Mouse (Mus musculus) midbrain, embryonic 14.5 days (tissue): ENCODE data around the gene Bcr. TPM values are rescaled to one million over a fixed set of nuclear protein-coding genes. Genes with fewer than 3 reads are reported as not detected.

Experiments used
- ATAC-seq: fragments of 200-750 bp; cut with Nextera tagmentation; 2 replicates; pipeline ENCODE4 v1.8.0; 2017; ENCODE audit warnings: moderate number of reproducible peaks, moderate library complexity; ENCODE audit not compliant: low FRiP score, low TSS enrichment
- DNase-seq: peaks from one replicate; pipeline ENCODE4 v3.0.0-alpha.2; 2015
- H3K27ac ChIP-seq: fragments of 300-500 bp; sonication (generic); replicated peaks from 2 replicates; pipeline ENCODE4 v1.5.1; 2014; ENCODE audit warnings: mild to moderate bottlenecking, low read depth, low read length, moderate library complexity
- H3K27me3 ChIP-seq: fragments of 300-500 bp; sonication (generic); 2 replicates; pipeline ENCODE4 v1.6.1; 2014; ENCODE audit warnings: low read length, control low read depth, mixed read lengths; ENCODE audit not compliant: control insufficient read depth, insufficient read depth
- H3K36me3 ChIP-seq: fragments of 300-500 bp; sonication (generic); 2 replicates; pipeline ENCODE4 v1.6.1; 2014; ENCODE audit warnings: low read length, control low read depth; ENCODE audit not compliant: control insufficient read depth, insufficient read depth
- H3K4me1 ChIP-seq: fragments of 300-500 bp; sonication (generic); 2 replicates; pipeline ENCODE4 v1.6.1; 2014; ENCODE audit warnings: mild to moderate bottlenecking, antibody characterized with exemption, low read length, control low read depth; ENCODE audit not compliant: control insufficient read depth, insufficient read depth
- H3K4me2 ChIP-seq: fragments of 300-500 bp; sonication (generic); 2 replicates; pipeline ENCODE4 v1.6.1; 2014; ENCODE audit warnings: mild to moderate bottlenecking, low read length, moderate library complexity
- H3K4me3 ChIP-seq: fragments of 300-500 bp; sonication (generic); replicated peaks from 2 replicates; pipeline ENCODE4 v1.5.1; 2014; ENCODE audit warnings: low read depth, low read length
- H3K9ac ChIP-seq: fragments of 300-500 bp; sonication (generic); replicated peaks from 2 replicates; pipeline ENCODE4 v1.6.1; 2014; ENCODE audit warnings: mild to moderate bottlenecking, low read length, moderate library complexity
- H3K9me3 ChIP-seq: fragments of 300-500 bp; sonication (generic); 2 replicates; pipeline ENCODE4 v1.6.1; 2016; ENCODE audit warnings: low read length, control low read depth, mixed read lengths; ENCODE audit not compliant: control insufficient read depth
- WGBS: fragments of 180-500 bp; shearing (Covaris S2); extraction: QIAGEN DNeasy Blood & Tissue Kit; methylation state at CpG from one replicate; pipeline ENCODE4 v1.1.7; 2014; 5-methylcytosine and 5-hydroxymethylcytosine counted together
- polyA plus RNA-seq: library from polyadenylated mRNA; unstranded; fragments of >200 nt; fragmentation: Nextera tagmentation; extraction: Ambion mirVana; gene quantifications from 2 replicates; pipeline ENCODE4 v1.2.1, GENCODE M21; 2014

The Bcr gene
- polyA plus RNA-seq, 1 experiment from 2014 or later: 22.8 TPM

DNA sequence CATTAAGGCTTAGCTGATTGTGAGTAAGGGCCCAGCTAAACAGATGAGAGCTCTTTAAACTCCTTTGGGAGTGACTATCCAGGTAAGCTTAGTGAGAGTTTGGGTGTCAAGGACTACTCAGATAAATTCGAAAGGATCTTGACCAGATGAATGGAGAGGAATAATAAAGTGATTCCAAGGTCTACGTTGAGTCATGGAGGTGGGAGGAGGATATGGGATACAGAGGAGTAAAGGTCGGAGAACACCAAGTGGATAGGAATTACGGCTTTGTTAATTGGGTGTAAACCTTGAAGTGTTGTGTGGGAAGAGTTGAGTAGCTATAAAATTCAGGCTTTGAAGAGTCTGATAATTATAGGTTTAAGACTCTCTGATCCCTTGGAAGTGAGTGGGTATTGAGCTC, 145.8 kb downstream of the Bcr start:
- 88% methylated on average over 4 of the region's 4 CpGs for WGBS
- Histone ChIP-seq H3K4me2 (no peak overlapping the region), H3K27me3 (no peaks in the 10 kb centered on the region), H3K27ac (no peak overlapping the region), H3K9me3 (no peaks in the 10 kb centered on the region), H3K36me3 (no peaks in the 10 kb centered on the region), H3K4me1 (no peaks in the 10 kb centered on the region), H3K4me3 (no peak overlapping the region), H3K9ac (no peak overlapping the region)
- ATAC-seq: no peak
- no peak for DNase-seq

DNA sequence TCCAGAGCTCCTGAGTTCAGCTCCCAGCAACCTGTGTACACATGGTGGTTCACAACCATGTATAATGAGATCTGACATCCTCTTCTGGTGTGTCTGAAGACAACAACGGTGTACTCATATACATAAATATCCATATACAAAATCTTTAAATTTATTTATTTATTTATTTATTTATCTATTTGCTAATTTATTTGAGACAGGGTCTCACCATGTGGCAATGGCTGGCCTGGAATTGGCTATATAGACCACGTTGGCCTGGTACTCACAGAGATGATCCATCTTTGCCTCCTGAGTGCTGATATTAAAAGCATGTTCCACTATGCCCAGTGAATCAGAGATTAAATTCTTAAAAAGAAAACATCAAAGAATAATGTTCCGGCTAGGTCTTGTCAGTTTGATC, 150.4 kb downstream of the Bcr start:
- DNase-seq (no peak), ATAC-seq (no peak)
- Histone ChIP-seq H3K36me3 (no peaks in the 10 kb centered on the region), H3K4me2 (no peak overlapping the region), H3K27ac (peak overlapping the region; percentile 97; the same call in 1 of the 2 replicates), H3K27me3 (no peaks in the 10 kb centered on the region), H3K4me1 (peaks cover 15% of the 10 kb centered on the region), H3K9me3 (no peaks in the 10 kb centered on the region), H3K9ac (no peak overlapping the region), H3K4me3 (no peak overlapping the region)
- 90% methylated on average over 3 of the region's 3 CpGs for WGBS

DNA sequence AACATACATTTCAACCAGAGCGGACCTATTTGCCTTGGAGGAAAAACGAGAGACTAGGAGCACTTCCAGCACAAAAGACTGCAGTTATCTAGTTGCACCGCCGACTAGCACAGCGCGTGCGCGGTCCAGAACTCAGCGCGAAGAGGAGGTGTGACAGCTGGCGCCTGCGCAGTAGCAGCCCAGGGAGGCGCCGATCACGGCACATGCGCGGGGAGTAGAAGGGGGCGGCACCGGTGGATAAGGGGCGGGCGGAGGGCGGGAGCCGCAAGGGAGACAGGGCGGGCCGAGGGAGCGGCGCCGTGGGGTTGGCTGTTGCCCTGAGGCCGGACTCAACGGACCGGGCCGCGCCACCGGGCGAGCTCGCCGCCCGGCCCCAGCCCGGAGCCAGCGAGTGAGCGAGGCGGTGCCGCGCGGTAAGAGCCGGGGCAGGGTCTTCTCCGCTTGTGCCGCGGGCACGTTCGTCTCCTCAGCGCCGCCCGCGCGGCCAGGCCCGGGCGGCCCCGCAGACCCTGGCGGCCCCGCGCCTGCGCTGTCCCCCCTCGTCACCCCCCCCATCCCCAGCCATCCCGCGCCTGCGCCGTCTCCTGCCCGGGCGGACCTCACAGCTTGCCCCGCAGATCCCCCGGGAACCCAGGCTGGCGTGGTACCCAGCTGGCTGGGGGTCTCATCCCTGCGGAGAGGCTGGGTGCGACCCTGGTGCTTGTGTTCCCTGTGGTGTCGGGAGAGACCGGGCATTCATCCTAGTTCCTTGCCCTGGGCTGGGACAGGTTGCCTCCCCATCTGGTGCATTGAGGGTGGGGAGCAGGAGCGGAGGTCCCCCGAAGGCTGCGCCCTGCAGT, 151.6 kb downstream of the Bcr start, which contains the start of gene Specc1l:
Gene Specc1l, plus strand, starts transcription at position 267 of the 839 bp plus-strand sequence.
- H3K27me3 ChIP-seq: no peaks in the 10 kb centered on the region
- no peaks in the 10 kb centered on the region for H3K9me3 ChIP-seq
- peak within 1 kb of the TSS; percentile 59 for H3K4me2 ChIP-seq
- H3K4me3 ChIP-seq: peak within 1 kb of the TSS; percentile 87
- peak within 1 kb of the TSS; percentile 97 for H3K27ac ChIP-seq
- peak; percentile 97 for ATAC-seq
- H3K36me3 ChIP-seq: no peaks in the 10 kb centered on the region
- peak within 1 kb of the TSS; percentile 93 for H3K9ac ChIP-seq
- peaks cover 15% of the 10 kb centered on the region for H3K4me1 ChIP-seq
- peak; percentile 98 for DNase-seq
- under 1% methylated on average over 77 of the region's 80 CpGs for WGBS

DNA sequence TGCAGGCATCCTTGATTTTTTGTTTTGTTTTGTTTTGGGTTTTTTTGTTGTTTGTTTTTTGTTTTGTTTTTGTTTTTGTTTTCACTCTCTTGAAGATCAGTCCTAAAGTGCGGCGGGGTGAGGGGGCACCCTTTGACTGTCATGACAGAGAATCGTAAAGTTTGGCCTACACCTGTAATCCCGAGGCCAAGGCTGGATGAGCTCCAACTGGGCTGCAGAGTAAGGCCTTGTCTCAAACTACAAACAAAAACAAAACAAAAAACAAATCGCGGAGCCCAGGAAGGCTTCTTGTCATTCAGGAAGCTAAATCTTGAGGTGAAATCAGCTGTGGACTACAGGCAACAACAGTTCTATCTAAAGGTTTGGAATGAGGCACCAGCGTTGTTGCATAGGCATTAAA, 152.6 kb downstream of the Bcr start:
- Histone ChIP-seq H3K36me3 (no peaks in the 10 kb centered on the region), H3K4me2 (peak overlapping the region; percentile 59), H3K9me3 (no peaks in the 10 kb centered on the region), H3K9ac (peak overlapping the region; percentile 93), H3K4me1 (peaks cover 15% of the 10 kb centered on the region), H3K27ac (peak overlapping the region; percentile 97), H3K4me3 (peak overlapping the region; percentile 87), H3K27me3 (no peaks in the 10 kb centered on the region)
- no peak for ATAC-seq
- 46% methylated on average over 7 of the region's 7 CpGs for WGBS
- peak; percentile 36 for DNase-seq

DNA sequence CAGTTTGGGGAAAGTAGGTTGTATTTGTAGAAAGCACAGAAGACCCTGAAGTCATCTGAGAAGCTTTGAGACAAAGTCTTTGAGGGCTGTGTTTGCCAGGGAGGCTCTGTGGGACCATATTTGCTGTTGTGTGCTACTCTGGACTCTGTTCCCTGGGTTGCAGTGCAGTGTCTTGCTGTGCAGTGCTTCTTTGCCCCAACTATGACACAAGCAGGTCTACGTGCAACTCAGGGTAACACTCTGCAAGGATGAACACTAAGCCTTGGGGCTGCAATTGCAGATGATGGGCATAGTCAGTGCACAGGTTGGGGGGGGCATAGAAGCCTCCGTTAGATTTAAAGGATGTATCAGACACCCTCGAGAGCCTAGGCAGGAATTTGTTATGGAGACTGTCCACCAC, 160.3 kb downstream of the Bcr start:
- Histone ChIP-seq H3K9ac (no peak overlapping the region), H3K27me3 (no peaks in the 10 kb centered on the region), H3K9me3 (no peaks in the 10 kb centered on the region), H3K36me3 (no peaks in the 10 kb centered on the region), H3K4me3 (no peak overlapping the region), H3K4me2 (no peak overlapping the region), H3K4me1 (no peaks in the 10 kb centered on the region), H3K27ac (no peak overlapping the region)
- no peak for ATAC-seq
- DNase-seq: no peak
- WGBS: 89% methylated on average over 3 of the region's 3 CpGs

DNA sequence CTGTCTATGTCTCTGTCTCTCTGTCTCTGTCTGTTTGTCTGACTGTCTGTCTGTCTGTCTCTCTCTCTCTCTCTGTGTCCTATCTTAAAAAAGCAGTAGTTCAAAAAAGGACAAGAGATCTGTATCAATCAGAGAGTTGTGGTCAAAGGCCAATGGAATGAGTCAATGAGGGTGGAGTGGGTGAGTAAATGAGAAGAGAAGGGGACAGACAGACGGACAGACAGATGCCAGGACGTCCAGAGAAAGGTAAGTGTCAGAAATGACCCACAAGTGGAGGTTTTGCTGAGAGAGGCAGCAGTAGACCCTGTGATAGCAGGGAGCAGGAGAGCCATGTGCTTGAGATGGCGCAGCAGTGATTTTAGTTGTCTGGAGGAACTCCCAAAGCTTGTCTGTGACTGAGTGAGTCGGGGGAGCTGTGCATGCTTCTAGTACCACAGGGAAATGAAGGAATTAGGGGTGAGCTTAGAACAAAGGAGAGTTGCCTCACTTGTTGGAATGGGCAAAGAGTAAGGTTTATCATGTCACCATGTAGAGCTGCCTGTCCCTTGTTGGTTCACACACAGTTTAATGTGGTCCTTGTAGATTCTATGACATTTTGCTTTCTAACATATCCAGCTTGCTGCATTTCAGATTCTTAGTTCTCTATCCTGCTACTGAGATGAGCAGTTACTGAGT, 161.7 kb downstream of the Bcr start:
- 86% methylated on average over 4 of the region's 4 CpGs for WGBS
- DNase-seq (no peak), ATAC-seq (no peak)
- H3K36me3 ChIP-seq: no peaks in the 10 kb centered on the region
- no peaks in the 10 kb centered on the region for H3K9me3 ChIP-seq
- H3K4me1 ChIP-seq: no peaks in the 10 kb centered on the region
- no peak overlapping the region for H3K4me2 ChIP-seq
- H3K27me3 ChIP-seq: no peaks in the 10 kb centered on the region
- H3K9ac ChIP-seq: no peak overlapping the region
- no peak overlapping the region for H3K27ac ChIP-seq
- no peak overlapping the region for H3K4me3 ChIP-seq

DNA sequence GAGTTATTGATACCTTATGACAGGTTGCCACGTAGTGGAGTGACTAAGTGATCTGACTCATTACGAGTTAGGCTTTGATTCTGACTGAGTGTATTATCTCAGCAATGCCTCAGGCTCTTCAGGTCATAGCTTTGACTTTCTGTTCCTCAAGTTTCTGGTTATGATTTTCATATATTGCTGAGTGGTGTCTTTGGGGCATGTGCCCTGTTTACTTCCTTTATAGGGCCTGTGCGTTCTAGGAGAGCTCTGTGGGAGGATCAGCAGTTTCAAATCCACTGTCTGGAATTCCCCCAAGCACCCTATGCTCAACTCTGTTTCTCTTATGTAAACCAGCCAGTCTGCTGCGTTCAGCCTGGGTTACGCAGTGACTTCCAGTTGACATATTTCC, 162.2 kb downstream of the Bcr start:
- ATAC-seq (no peak), DNase-seq (no peak)
- no peaks in the 10 kb centered on the region for H3K36me3 ChIP-seq
- WGBS: 83% methylated on average over 5 of the region's 5 CpGs
- no peaks in the 10 kb centered on the region for H3K9me3 ChIP-seq
- H3K9ac ChIP-seq: no peak overlapping the region
- H3K4me3 ChIP-seq: no peak overlapping the region
- no peak overlapping the region for H3K27ac ChIP-seq
- no peaks in the 10 kb centered on the region for H3K4me1 ChIP-seq
- no peaks in the 10 kb centered on the region for H3K27me3 ChIP-seq
- no peak overlapping the region for H3K4me2 ChIP-seq

DNA sequence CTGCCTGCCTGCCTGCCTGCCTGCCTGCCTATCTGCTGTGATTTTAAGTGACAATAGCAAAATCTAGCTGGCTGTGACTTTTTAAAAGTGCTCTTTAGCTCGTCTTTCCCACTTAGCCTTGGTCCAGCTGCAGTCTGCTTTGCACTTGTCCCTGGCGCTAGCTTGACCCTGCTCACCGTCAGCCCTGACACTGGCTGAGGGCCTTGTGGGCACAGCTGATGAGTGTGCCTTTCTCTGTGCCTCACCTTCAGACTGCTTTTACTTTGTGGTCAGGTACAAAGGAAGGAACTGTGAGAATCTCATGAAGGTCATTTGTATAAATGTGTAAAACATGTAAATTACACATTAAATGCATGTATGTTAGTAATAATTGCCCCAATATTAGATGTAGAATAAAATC, 163.8 kb downstream of the Bcr start:
- 64% methylated on average over 3 of the region's 3 CpGs for WGBS
- Histone ChIP-seq H3K4me1 (no peaks in the 10 kb centered on the region), H3K27ac (no peak overlapping the region), H3K27me3 (no peaks in the 10 kb centered on the region), H3K4me3 (no peak overlapping the region), H3K9ac (no peak overlapping the region), H3K9me3 (no peaks in the 10 kb centered on the region), H3K36me3 (0 out of 2 replicates have a peak, but pooled peaks cover 3% of the 10 kb centered on the region), H3K4me2 (no peak overlapping the region)
- DNase-seq (no peak), ATAC-seq (no peak)
